16 mouse cellular contexts compared by ENCODE assay signal in the genomic region with DNA sequence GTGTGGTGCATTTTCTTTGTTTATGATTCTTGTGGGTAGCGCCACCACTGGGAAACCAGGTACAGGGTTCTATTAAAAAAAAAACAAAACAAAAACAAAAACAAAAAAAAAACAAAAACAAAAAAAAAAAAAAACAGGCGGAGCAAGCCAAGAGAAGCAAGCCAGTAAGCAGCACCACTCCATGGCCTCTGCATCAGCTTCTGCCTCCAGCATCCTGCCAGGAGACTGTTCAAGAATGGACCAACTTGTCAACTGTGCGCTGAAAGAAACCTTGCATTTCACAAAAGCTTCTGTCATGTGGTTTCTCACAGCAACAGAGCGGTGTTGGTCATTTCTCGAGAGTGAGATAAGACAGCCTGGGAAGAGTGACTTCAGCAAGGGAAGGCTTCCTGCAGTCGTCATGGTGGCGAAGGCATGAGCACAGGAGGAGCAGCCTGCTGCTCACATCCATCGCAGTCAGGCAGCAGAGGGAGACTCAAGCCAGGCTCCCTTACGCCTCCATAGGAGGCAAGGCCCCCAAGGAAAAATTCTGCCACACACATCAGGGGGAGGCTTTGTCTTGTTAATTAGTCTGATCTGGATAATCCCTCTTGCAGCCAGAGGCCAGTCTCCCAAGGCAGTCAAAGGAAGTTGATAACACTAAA. TPM values are rescaled to one million over a fixed set of nuclear protein-coding genes. Genes with fewer than 3 reads are reported as not detected.
DNase-seq lines count a peak whose midpoint lies in the region; ATAC-seq and TF ChIP-seq lines count a peak whose summit lies in the region.
"Had no signal": no experiment of that assay in that cellular context is flagged by ENCODE, and none has a peak within 500 bp of the region (broad histone marks: within the 10 kb centered on the region; RNA-seq: fewer than 3 reads in every experiment).

No protein-coding gene starts in this region.

- H3K4me2 ChIP-seq in heart, embryonic 12.5 days = peak overlapping the region; percentile 31
- no peak overlapping the region for H3K4me2 ChIP-seq in forebrain, embryonic 14.5 days (ENCODE audit: low read length)
- peak overlapping the region; percentile 22; the same call in 1 of the 2 replicates for H3K4me2 ChIP-seq in midbrain, embryonic 12.5 days (replicated peaks)

- H3K36me3 ChIP-seq in heart, embryonic 12.5 days = no peaks in the 10 kb centered on the region
- no peaks in the 10 kb centered on the region for H3K36me3 ChIP-seq in G1E (replicated peaks)
- no peaks in the 10 kb centered on the region for H3K36me3 ChIP-seq in forebrain, embryonic 14.5 days (ENCODE audit: control insufficient read depth, insufficient read depth, low read length)
- H3K36me3 ChIP-seq in midbrain, embryonic 12.5 days = no peaks in the 10 kb centered on the region

- 20% methylated on average over 9 of the region's 9 CpGs for WGBS in heart, embryonic 12.5 days
- WGBS in forebrain, embryonic 14.5 days = 12% methylated on average over 8 of the region's 9 CpGs
- WGBS in midbrain, embryonic 12.5 days = 19% methylated on average over 9 of the region's 9 CpGs

- H3K9me3 ChIP-seq in heart, embryonic 12.5 days (replicated peaks) = 0 out of 2 replicates have a peak, but pooled peaks cover 4% of the 10 kb centered on the region
- no peaks in the 10 kb centered on the region for H3K9me3 ChIP-seq in G1E (replicated peaks)
- no peaks in the 10 kb centered on the region for H3K9me3 ChIP-seq in forebrain, embryonic 14.5 days (replicated peaks; ENCODE audit: control insufficient read depth, low read length)
- 0 out of 2 replicates have a peak, but pooled peaks cover 2% of the 10 kb centered on the region for H3K9me3 ChIP-seq in midbrain, embryonic 12.5 days

- H3K9ac ChIP-seq in heart, embryonic 12.5 days = no peak overlapping the region
- no peak overlapping the region for H3K9ac ChIP-seq in forebrain, embryonic 14.5 days (ENCODE audit: low read length)
- no peak overlapping the region for H3K9ac ChIP-seq in midbrain, embryonic 12.5 days (replicated peaks)

- intact Hi-C loops in left cerebral cortex, adult 2 months (cut with DNase I) = loop anchor here (5.0 kb wide), 1 partner anchor 130 kb away; no protein-coding TSS in a partner anchor

- no peak overlapping the region for H3K27ac ChIP-seq in heart, embryonic 12.5 days (ENCODE audit: poor library complexity, severe bottlenecking)
- H3K27ac ChIP-seq in forebrain, embryonic 14.5 days (ENCODE audit: low read depth, low read length) = no peak overlapping the region
- H3K27ac ChIP-seq in midbrain, embryonic 12.5 days (replicated peaks) = no peak overlapping the region
- H3K27ac ChIP-seq in left cerebral cortex, adult 2 months = no peak overlapping the region

- ATAC-seq in heart, embryonic 12.5 days (ENCODE audit: insufficient number of reproducible peaks, low FRiP score) = peak; percentile 54
- ATAC-seq in G1E (ENCODE audit: extremely low read depth, insufficient number of reproducible peaks, low FRiP score, poor library complexity, severe bottlenecking) = peak; percentile 34; the same call in 1 of the 2 replicates
- peak; percentile 58; the same call in 1 of the 2 replicates for ATAC-seq in forebrain, embryonic 14.5 days
- peak; percentile 83; the same call in 1 of the 2 replicates for ATAC-seq in midbrain, embryonic 12.5 days (ENCODE audit: low FRiP score, low read depth)
- ATAC-seq in frontal cortex, adult (ENCODE audit: low TSS enrichment) = no peak

- peaks cover 10% of the 10 kb centered on the region; the same call in 1 of the 2 replicates for H3K4me1 ChIP-seq in heart, embryonic 12.5 days (replicated peaks)
- peaks cover 70% of the 10 kb centered on the region for H3K4me1 ChIP-seq in G1E (ENCODE audit: insufficient read depth, low read depth, low read length)
- H3K4me1 ChIP-seq in forebrain, embryonic 14.5 days (ENCODE audit: control insufficient read depth, insufficient read depth, low read length) = 0 out of 2 replicates have a peak, but pooled peaks cover 2% of the 10 kb centered on the region
- H3K4me1 ChIP-seq in midbrain, embryonic 12.5 days = peaks cover 5% of the 10 kb centered on the region

- H3K27me3 ChIP-seq in heart, embryonic 12.5 days (replicated peaks) = no peaks in the 10 kb centered on the region
- no peaks in the 10 kb centered on the region for H3K27me3 ChIP-seq in G1E (ENCODE audit: insufficient read depth, low read length)
- H3K27me3 ChIP-seq in forebrain, embryonic 14.5 days (replicated peaks; ENCODE audit: control insufficient read depth, insufficient read depth, low read length) = no peaks in the 10 kb centered on the region
- peaks cover 7% of the 10 kb centered on the region; the same call in 1 of the 2 replicates for H3K27me3 ChIP-seq in midbrain, embryonic 12.5 days

- H3K4me3 ChIP-seq in heart, embryonic 12.5 days = no peak overlapping the region
- no peak overlapping the region for H3K4me3 ChIP-seq in G1E (ENCODE audit: low read depth, low read length)
- no peak overlapping the region for H3K4me3 ChIP-seq in forebrain, embryonic 14.5 days (ENCODE audit: low read depth, low read length)
- no peak overlapping the region for H3K4me3 ChIP-seq in midbrain, embryonic 12.5 days
- H3K4me3 ChIP-seq in left cerebral cortex, adult 2 months = no peak overlapping the region

- no peak for TF ChIP-seq CTCF in G1E (IDR thresholded peaks at IDR 0.05; ENCODE audit: low read depth, low read length)
- TF ChIP-seq CTCF in left cerebral cortex, adult 2 months (IDR thresholded peaks at IDR 0.05) = no peak; the same call in none of the 2 replicates

- no peak for DNase-seq in heart, adult 8-10 months (ENCODE audit: low spot score)
- DNase-seq in G1E (ENCODE audit: low spot score) (no peak), adipocyte (ENCODE audit: low spot score) (no peak)
- peak; percentile 62 for DNase-seq in forebrain, embryonic 14.5 days (ENCODE audit: low spot score)
- DNase-seq in left cerebral cortex, adult 2 months (ENCODE audit: extremely low spot score in 1 of 2, low spot score in 2 of 2) = no peak
- DNase-seq: adrenal gland, postnatal 36 days; cerebellum, postnatal 14 days; gastrocnemius, postnatal 14 days; lung, postnatal 14 days; thymus, postnatal 4 days had no signal

RNA-seq across cellular contexts. Expression of a gene that starts 6.7 kb away (rescaled TPM):
- polyA plus RNA-seq in heart, embryonic 12.5 days (2016; fragmentation: Nextera tagmentation; extraction: Ambion mirVana) = 0.18 TPM in 1 of 2 replicates, not detected in the other
- not detected for total RNA-seq in heart, adult 8-10 months (2022)
- total RNA-seq in G1E (2014; fragmentation: Nextera tagmentation) (1.5 and 6.1 TPM in 2 replicates), G1E (2017) (1.5 and 2.9 TPM in 2 replicates)
- 0.39 and 0.40 TPM in 2 replicates for polyA plus RNA-seq in G1E (2012)
- polyA plus RNA-seq in forebrain, embryonic 14.5 days (2014; fragmentation: Nextera tagmentation; extraction: Ambion mirVana) = not detected in 2 replicates
- 0.20 TPM in 1 of 2 replicates, not detected in the other for polyA plus RNA-seq in midbrain, embryonic 12.5 days (2016; fragmentation: Nextera tagmentation; extraction: Ambion mirVana)
- total RNA-seq in left cerebral cortex, adult 2 months (2021) = not detected
- total RNA-seq: adrenal gland, postnatal 36 days; gastrocnemius, postnatal 14 days had no signal
- polyA plus RNA-seq: C2C12; large intestine, adult 2 months; small intestine, adult 2 months had no signal

RNA-seq across cellular contexts. Expression of a gene that starts 20.8 kb away (rescaled TPM):
- polyA plus RNA-seq in heart, embryonic 12.5 days (2016; fragmentation: Nextera tagmentation; extraction: Ambion mirVana) = 16.4 and 17.9 TPM in 2 replicates
- 10 to 100 TPM; 19.8 to 27.1 (median 22.6) TPM for total RNA-seq in heart, adult 8-10 months (2022)
- 31.8 and 35.5 TPM in 2 replicates for total RNA-seq in G1E (2014; fragmentation: Nextera tagmentation)
- total RNA-seq in G1E (2017) = 57.1 and 58.5 TPM in 2 replicates
- polyA plus RNA-seq in G1E (2012) = 11.5 and 12.6 TPM in 2 replicates
- polyA plus RNA-seq in forebrain, embryonic 14.5 days (2014; fragmentation: Nextera tagmentation; extraction: Ambion mirVana) = 13.1 and 14.8 TPM in 2 replicates
- polyA plus RNA-seq in midbrain, embryonic 12.5 days (2016; fragmentation: Nextera tagmentation; extraction: Ambion mirVana) = 25.8 and 29.6 TPM in 2 replicates
- total RNA-seq in left cerebral cortex, adult 2 months (2021) = 10 to 100 TPM; 14.7 to 16.3 TPM

RNA-seq across cellular contexts. Expression of a gene that starts 42.3 kb away (rescaled TPM):
- polyA plus RNA-seq in heart, embryonic 12.5 days (2016; fragmentation: Nextera tagmentation; extraction: Ambion mirVana) = 125 and 127 TPM in 2 replicates
- total RNA-seq in heart, adult 8-10 months (2022) = 10 to 100 TPM; 53.5 to 76.4 (median 71.0) TPM
- total RNA-seq in G1E (2014; fragmentation: Nextera tagmentation) = 164 and 185 TPM in 2 replicates
- 125 TPM in 2 replicates for total RNA-seq in G1E (2017)
- polyA plus RNA-seq in G1E (2012) = 50.6 and 66.6 TPM in 2 replicates
- polyA plus RNA-seq in forebrain, embryonic 14.5 days (2014; fragmentation: Nextera tagmentation; extraction: Ambion mirVana) = 124 and 145 TPM in 2 replicates
- 113 and 114 TPM in 2 replicates for polyA plus RNA-seq in midbrain, embryonic 12.5 days (2016; fragmentation: Nextera tagmentation; extraction: Ambion mirVana)
- 100 to 1,000 TPM in 1 of 2 experiments, 10 to 100 TPM in 1; 96.6 to 121 TPM for total RNA-seq in left cerebral cortex, adult 2 months (2021)
